Mouse (Mus musculus) ovary, postnatal 10 days (tissue): Measurements from ENCODE around the gene Cd36.

ENCODE experiments used
- DNase-seq: peaks from one replicate; pipeline ENCODE4 v3.0.0; 2022; ENCODE audit warnings: low spot score

Gene Cd36

DNA sequence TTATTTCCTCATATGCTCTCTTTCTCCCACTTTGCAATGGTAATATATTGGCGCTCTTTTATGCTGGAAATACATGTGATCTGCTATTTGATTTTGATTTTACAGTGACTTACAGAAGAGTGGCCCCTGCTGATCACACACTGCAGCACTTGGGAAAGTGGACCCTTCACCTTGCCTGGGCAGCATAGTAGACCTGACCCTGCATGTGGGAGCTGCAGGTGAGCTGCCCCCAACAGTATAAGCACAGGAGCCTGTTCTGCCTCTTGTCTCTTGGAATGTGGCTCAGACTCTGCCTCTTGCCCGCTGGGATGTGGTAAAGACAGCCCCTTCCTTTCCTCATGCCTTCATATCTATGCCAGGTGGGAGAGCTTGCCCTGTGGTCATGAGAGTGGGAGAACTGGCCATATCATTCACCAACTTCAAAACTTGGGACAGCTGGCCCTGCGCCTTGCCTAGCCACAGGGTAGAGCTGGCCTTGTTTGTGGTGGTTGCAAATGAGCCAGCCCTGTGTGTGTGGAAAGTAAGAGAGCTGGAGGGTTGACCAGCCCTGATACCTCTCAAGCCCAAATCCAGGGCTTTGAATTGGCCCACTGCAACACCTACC, 81.7 kb downstream of the Cd36 start:
- DNase-seq: no peak

DNA sequence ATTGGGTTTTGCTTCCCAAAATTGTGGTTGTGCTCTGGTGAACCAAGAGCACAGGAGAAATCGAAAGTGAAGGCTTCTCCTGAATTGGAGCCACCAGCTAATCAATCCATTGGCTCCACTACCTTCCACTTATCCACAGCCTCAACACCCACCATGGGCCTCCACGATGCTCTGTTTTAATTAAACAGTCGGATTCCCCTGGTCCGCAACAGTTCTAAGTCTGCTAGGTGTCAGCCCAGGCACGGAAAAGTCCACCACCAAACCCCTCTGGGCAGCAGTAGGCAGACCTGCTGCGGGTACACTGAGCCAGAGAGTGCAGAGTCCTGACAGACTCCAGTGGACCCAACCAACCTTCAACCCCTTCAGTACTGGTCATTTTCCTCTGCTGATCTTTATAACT, 112.0 kb downstream of the Cd36 start:
- DNase-seq: no peak

DNA sequence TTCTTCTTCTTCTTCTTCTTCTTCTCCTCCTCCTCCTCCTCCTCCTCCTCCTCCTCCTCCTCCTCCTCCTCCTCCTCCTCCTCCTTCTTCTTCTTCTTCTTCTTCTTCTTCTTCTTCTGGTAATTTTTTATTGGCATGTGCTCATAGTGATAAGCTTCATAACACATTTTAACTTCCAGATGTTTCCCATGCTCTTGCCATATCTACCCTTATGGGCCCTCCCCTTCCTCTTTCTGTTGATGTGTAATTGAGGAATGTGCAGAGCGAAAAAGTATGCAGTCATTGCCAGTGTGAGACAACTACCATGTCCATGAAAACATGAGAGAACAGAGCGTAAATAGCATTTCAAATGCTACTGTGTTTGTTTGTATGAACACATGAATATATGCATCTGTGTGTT, 118.3 kb downstream of the Cd36 start:
- no peak for DNase-seq

DNA sequence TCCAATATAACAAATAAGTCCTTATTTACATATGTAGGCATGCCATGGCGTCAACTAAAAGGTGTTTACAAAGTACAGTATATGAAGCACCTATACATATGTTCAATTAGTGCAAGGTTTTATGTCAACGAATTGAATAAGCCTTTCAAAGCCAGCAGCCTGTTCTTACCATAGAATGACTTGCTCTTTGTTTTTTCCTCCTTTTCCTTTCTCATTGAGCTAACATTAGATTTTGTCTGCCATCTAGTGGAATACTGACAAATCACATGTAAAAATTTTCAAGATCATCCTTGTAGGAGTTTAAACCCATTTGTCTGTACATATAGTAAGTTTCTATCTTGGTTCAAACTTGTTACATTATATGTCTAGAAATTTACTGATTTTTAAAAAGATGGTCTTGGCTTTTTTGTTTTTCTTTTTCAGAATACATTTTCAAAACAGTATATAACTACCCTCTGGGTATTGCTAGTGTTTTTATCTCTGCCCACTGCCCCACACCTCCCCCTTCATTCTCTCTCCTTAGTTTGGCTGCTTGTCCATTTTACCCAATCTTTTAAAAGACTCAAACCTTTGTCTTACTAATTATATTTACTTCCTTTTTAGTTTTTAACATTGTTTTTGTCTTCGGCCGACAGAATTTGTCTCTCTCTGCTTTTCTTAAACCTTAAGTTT, 122.5 kb downstream of the Cd36 start:
- no peak for DNase-seq

DNA sequence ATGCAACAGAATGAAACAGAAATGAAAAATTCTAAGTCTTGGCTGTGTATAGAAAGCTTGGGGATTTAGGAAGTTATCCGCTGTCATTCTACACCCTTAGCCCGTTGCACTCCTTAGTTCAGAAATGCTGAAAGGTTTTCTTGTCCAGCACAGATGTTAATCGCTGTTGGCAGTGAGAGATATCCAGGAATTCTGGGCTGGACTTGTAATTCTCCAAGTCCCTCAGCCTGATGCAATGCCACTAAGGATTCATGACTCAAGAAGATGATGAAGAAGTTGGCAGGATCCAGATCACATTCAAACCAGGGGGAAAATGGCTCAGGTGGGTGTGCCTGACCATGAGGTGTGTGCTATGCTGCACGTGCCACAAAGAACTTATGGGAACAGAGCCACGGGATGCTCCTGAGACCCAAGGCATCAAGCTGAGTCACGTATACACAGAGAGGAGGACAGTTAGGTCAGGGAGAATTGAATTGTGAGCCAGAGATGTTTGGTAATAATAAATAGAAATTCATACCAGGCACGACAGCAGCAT, 135.1 kb downstream of the Cd36 start:
- DNase-seq: no peak

DNA sequence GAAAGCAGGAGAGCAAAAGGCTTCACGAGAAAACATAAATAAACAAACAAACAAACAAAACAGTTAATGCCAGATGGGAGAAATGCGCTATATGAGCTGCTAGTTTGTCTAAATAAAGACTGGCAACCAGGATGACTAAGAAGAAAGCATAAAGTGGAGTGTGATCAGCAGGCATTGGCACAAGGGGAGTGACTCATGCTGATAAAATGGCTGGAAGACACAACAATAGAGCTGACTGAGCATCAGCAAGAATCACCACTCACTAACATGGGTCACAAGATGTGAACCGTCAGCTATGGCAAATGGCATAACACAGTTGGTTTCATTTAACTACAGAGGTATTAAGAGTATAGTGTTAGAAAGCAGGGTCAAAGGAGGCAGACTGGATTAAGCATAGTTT, 140.3 kb downstream of the Cd36 start:
- no peak for DNase-seq

DNA sequence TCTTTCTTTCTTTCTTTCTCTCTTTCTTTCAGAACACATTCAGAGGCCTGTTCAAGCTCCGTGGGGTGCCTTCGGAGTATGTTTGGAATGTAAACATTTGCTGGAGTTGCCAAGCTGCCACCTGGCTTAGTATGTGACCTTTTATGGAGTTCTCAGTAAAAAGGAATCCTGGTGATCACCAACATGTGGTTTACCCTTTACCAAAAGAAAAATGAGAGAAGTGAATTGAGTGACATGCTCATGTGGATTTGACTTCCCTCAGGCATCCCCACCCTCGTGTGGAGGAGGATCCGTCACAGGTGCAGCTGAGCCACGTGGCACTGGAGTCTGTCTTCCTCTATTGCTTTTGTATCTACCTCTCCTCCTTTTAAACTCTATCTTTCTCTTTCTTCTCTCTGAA, 141.5 kb downstream of the Cd36 start:
- no peak for DNase-seq

DNA sequence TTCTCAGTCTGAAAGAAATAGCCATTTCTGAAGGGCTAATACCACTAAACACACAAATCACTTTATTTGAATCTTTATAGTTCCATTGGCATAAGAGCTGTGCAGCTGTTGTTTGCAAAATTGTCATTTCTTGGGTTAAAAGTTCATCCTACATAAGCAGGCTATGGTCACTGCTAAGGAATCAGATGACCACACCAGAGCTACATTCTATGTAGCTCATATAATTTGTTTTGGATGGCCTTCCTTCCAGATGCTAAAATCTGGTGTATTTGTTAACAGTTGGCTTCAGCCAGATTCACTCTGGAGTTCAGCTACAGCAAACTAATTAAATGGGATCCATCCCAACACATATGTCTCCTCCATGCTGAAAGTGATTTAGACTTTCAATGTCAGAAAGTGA, 142.1 kb downstream of the Cd36 start:
- no peak for DNase-seq

DNA sequence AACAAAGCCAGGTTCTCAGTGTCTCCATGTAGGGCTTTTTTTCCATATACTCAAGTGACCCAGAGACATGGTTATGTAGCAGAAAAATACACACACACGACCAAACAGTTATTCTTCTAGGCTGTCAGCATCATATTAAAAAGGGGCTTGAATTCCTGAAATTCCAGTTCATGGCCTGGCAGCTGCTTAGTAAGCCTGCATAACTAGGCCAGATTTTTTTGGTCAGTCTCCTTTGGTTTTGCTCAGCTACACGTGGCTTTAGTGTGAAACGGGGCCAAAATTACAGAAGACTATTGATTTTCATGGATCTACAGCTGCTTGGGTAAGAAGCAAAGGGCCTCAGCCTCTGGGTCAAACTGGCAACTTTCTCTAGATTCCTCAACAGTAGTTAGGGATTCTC, 148.8 kb downstream of the Cd36 start:
- no peak for DNase-seq
